ENCODE assay signal across 9 mouse cellular contexts in the genomic region with DNA sequence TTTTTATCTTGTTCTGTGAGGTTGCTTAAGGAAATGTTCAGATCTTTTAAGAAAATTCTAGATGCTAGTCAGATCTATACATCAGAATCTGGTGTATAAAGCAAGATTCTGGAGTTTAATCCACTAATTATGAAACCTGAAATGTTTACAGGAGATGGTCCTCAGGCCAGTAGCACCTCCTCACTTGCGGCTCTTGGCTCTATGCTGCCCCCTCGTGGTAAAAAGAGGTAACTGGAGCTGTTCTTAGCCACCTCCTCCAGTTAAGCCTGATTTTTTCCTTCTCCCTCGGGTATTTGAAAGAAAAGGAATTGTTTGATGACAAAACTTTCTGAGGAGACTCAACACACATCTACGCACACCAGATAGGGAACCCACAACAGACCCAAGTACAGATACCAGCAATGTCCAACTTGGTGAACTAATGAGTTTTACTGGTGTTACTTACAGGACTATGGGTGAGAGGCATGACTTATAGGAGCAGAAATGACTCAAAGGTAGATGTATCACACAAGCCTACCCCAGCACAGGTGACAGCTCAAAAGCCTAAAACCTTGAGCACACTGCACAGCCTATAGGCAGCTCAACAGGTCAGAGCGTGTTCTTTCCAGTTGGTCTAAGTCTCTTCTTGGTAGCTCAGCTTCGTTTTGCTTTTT. TPM values are rescaled to one million over a fixed set of nuclear protein-coding genes. Genes with fewer than 3 reads are reported as not detected.
DNase-seq lines count a peak whose midpoint lies in the region; ATAC-seq and TF ChIP-seq lines count a peak whose summit lies in the region.
"Had no signal": no experiment of that assay in that cellular context is flagged by ENCODE, and none has a peak within 500 bp of the region (broad histone marks: within the 10 kb centered on the region; RNA-seq: fewer than 3 reads in every experiment).

No protein-coding gene starts in this region.

- no peak overlapping the region for H3K4me2 ChIP-seq in liver, embryonic 11.5 days

- no peak overlapping the region for H3K9ac ChIP-seq in liver, embryonic 11.5 days (ENCODE audit: low read depth, low read length)

- no peak overlapping the region for H3K27ac ChIP-seq in liver, embryonic 11.5 days (ENCODE audit: low read depth, low read length)

- peak; percentile 70 for DNase-seq in 3T3-L1 (ENCODE audit: low read depth, low spot score)
- peak; percentile 51 for DNase-seq in G1E (ENCODE audit: low spot score)
- DNase-seq in cerebellum, adult 9-11 months = peak; percentile 32
- DNase-seq in kidney, adult 9 months = peak; percentile 67
- DNase-seq in liver, embryonic 11.5 days (ENCODE audit: low spot score) = no peak
- DNase-seq in natural killer cell, adult 2 months (ENCODE audit: low spot score in 2 of 2) = peak; percentile 23 to 53
- DNase-seq in telencephalon, adult 2 months (ENCODE audit: low read depth, low spot score) = peak; percentile 34

- H3K4me1 ChIP-seq in G1E (ENCODE audit: insufficient read depth, low read depth, low read length) = peaks cover 16% of the 10 kb centered on the region
- peaks cover 4% of the 10 kb centered on the region; the same call in 1 of the 2 replicates for H3K4me1 ChIP-seq in liver, embryonic 11.5 days (replicated peaks; ENCODE audit: control insufficient read depth, insufficient read depth, low read length)

- no peaks in the 10 kb centered on the region for H3K9me3 ChIP-seq in G1E (replicated peaks)
- H3K9me3 ChIP-seq in liver, embryonic 11.5 days (ENCODE audit: control insufficient read depth, low read length) = no peaks in the 10 kb centered on the region

- peak; percentile 96 for TF ChIP-seq CTCF in G1E (IDR thresholded peaks at IDR 0.05; ENCODE audit: low read depth, low read length)

- no peaks in the 10 kb centered on the region for H3K36me3 ChIP-seq in G1E (replicated peaks)
- H3K36me3 ChIP-seq in liver, embryonic 11.5 days (ENCODE audit: control insufficient read depth, insufficient read depth, low read length) = no peaks in the 10 kb centered on the region

- H3K4me3 ChIP-seq in G1E (ENCODE audit: low read depth, low read length) = no peak overlapping the region
- H3K4me3 ChIP-seq in liver, embryonic 11.5 days (ENCODE audit: low read depth, low read length) = no peak overlapping the region

- WGBS in liver, embryonic 11.5 days = 32% methylated on average over 6 of the region's 6 CpGs

- peaks cover 15% of the 10 kb centered on the region for H3K27me3 ChIP-seq in G1E (ENCODE audit: insufficient read depth, low read length)
- H3K27me3 ChIP-seq in liver, embryonic 11.5 days (replicated peaks; ENCODE audit: control insufficient read depth, insufficient read depth, low read length) = no peaks in the 10 kb centered on the region

- ATAC-seq in G1E (ENCODE audit: extremely low read depth, insufficient number of reproducible peaks, low FRiP score, poor library complexity, severe bottlenecking) = peak; percentile 34; the same call in 1 of the 2 replicates
- peak; percentile 87 for ATAC-seq in frontal cortex, adult (ENCODE audit: low TSS enrichment)
- 0 out of 2 replicates have a peak, but pooled peaks have one; percentile 57 for ATAC-seq in liver, embryonic 11.5 days (replicated peaks; ENCODE audit: low FRiP score)

RNA-seq across cellular contexts. Expression of a gene that starts 21.7 kb away (rescaled TPM):
- total RNA-seq in G1E (2014; fragmentation: Nextera tagmentation) (101 and 113 TPM in 2 replicates), G1E (2017) (57.9 and 59.7 TPM in 2 replicates)
- polyA plus RNA-seq in G1E (2012) = 9.4 and 12.5 TPM in 2 replicates
- 78.2 and 84.8 TPM in 2 replicates for polyA plus RNA-seq in liver, embryonic 11.5 days (2014; fragmentation: Nextera tagmentation; extraction: Ambion mirVana)

RNA-seq across cellular contexts. Expression of a gene that starts 33.7 kb away (rescaled TPM):
- total RNA-seq in G1E (2014; fragmentation: Nextera tagmentation) = not detected in 2 replicates
- total RNA-seq in G1E (2017) = not detected in 2 replicates
- not detected in 2 replicates for polyA plus RNA-seq in G1E (2012)
- polyA plus RNA-seq in liver, embryonic 11.5 days (2014; fragmentation: Nextera tagmentation; extraction: Ambion mirVana) = not detected in 2 replicates
- total RNA-seq: gastrocnemius, postnatal 36 days had no signal

RNA-seq across cellular contexts. Expression of a gene that starts 37.4 kb away (rescaled TPM):
- total RNA-seq in G1E (2014; fragmentation: Nextera tagmentation) = not detected in 2 replicates
- not detected in 2 replicates for total RNA-seq in G1E (2017)
- polyA plus RNA-seq in G1E (2012) = not detected in 2 replicates
- not detected in 2 replicates for polyA plus RNA-seq in liver, embryonic 11.5 days (2014; fragmentation: Nextera tagmentation; extraction: Ambion mirVana)
- total RNA-seq: gastrocnemius, postnatal 36 days had no signal

Comparison
In these comparisons a context has a peak if more than half of its experiments do, and no peak if none do; other contexts are left out.
1. ATAC-seq: peak in every context shown above with its lines; median percentile 87 in frontal cortex, adult; 57 in liver, embryonic 11.5 days; 34 in G1E.